Mouse (Mus musculus): ENCODE results near the gene Fam198b. TPM values are rescaled to one million over a fixed set of nuclear protein-coding genes. Genes with fewer than 3 reads are reported as not detected.

Gene Fam198b
- total and polyA plus RNA-seq, 3 experiments, result 1.5 to 3.1 TPM; not detected in 1

GRCm38 (mm10) chr3:79970498-79970897 lies 86.2 kb downstream of the Fam198b start (continued):
- TF ChIP-seq CHD1 (IDR thresholded peaks at IDR 0.05; ENCODE audit: low read depth, low read length) (no peak), MAFK (IDR thresholded peaks at IDR 0.05; ENCODE audit: borderline replicate concordance, low read depth, low read length) (0 out of 2 replicates have a peak, but pooled peaks have one; percentile 30), GATA1 (IDR thresholded peaks at IDR 0.05; ENCODE audit: low read depth, low read length) (peak; percentile 99), POLR2AphosphoS2 (IDR thresholded peaks at IDR 0.05; ENCODE audit: low read length) (no peak), MYB (IDR thresholded peaks at IDR 0.05; ENCODE audit: low read depth, low read length) (no peak), CHD2 (IDR thresholded peaks at IDR 0.05; ENCODE audit: low read length) (no peak), POLR2A (IDR thresholded peaks at IDR 0.05; ENCODE audit: control insufficient read depth in 1 of 2, insufficient read depth in 1 of 2, low read depth in 1 of 2, low read length in 2 of 2, poor library complexity in 1 of 2) (no peak), MAZ (IDR thresholded peaks at IDR 0.05; ENCODE audit: low read depth, low read length) (no peak)

GRCm38 (mm10) chr3:79971542-79971941 lies 87.2 kb downstream of the Fam198b start:
- no peak for DNase-seq (ENCODE audit: low read depth, low spot score)
- Histone ChIP-seq H3K36me3 (ENCODE audit: control insufficient read depth in 1 of 2, insufficient read depth in 2 of 2, low read length in 2 of 2) (peaks cover 0 to 48% of the 10 kb centered on the region in 2 experiments; a peak in 2 of 4 replicates), H3K79me2 (ENCODE audit: control insufficient read depth, insufficient read depth, low read length, poor library complexity) (no peaks in the 10 kb centered on the region), H3K27me3 (ENCODE audit: control insufficient read depth in 1 of 2, insufficient read depth in 2 of 2, low read length in 2 of 2) (no peaks in the 10 kb centered on the region), H3K4me1 (ENCODE audit: control insufficient read depth in 1 of 2, insufficient read depth in 2 of 2, low read length in 2 of 2) (peaks cover 28 to 34% of the 10 kb centered on the region in 2 experiments), H3K9ac (ENCODE audit: control insufficient read depth, low read depth, low read length, poor library complexity, severe bottlenecking) (no peak overlapping the region), H3K9me3 (replicated peaks; ENCODE audit: insufficient read depth, low read length) (no peaks in the 10 kb centered on the region), H3K4me3 (ENCODE audit: control insufficient read depth in 1 of 2, insufficient read depth in 1 of 2, low read depth in 2 of 2, low read length in 2 of 2) (no peak overlapping the region), H3K27ac (ENCODE audit: control insufficient read depth, low read depth, low read length) (no peak overlapping the region)
- TF ChIP-seq CHD1 (IDR thresholded peaks at IDR 0.05; ENCODE audit: low read depth, low read length) (no peak), GABPA (IDR thresholded peaks at IDR 0.05; ENCODE audit: low read depth, low read length) (no peak), CTCF (IDR thresholded peaks at IDR 0.05 in 2 of 3, conservative IDR thresholded peaks at IDR 0.05 in 1 of 3; ENCODE audit: control insufficient read depth in 1 of 3, insufficient read depth in 1 of 3, low read depth in 2 of 3, low read length in 3 of 3, poor library complexity in 1 of 3, severe bottlenecking in 1 of 3) (no peak), MYC (IDR thresholded peaks at IDR 0.05; ENCODE audit: low read depth, low read length) (no peak), USF2 (IDR thresholded peaks at IDR 0.05; ENCODE audit: borderline replicate concordance in 1 of 2, insufficient read depth in 1 of 2, low read depth in 1 of 2, low read length in 2 of 2) (no peak), GATA1 (IDR thresholded peaks at IDR 0.05; ENCODE audit: low read depth, low read length) (no peak), RCOR1 (IDR thresholded peaks at IDR 0.05; ENCODE audit: low read depth, low read length) (no peak), MAZ (IDR thresholded peaks at IDR 0.05; ENCODE audit: low read depth, low read length) (no peak), MAFK (IDR thresholded peaks at IDR 0.05; ENCODE audit: borderline replicate concordance, low read depth, low read length) (no peak), ETS1 (IDR thresholded peaks at IDR 0.05; ENCODE audit: low read depth, low read length) (no peak), JUND (IDR thresholded peaks at IDR 0.05; ENCODE audit: low read depth, low read length) (no peak), MAX (IDR thresholded peaks at IDR 0.05; ENCODE audit: low read length) (no peak), KAT2A (conservative IDR thresholded peaks at IDR 0.05; ENCODE audit: low read depth, low read length) (no peak), BHLHE40 (IDR thresholded peaks at IDR 0.05; ENCODE audit: borderline replicate concordance, low read depth, low read length) (no peak), RAD21 (IDR thresholded peaks at IDR 0.05; ENCODE audit: low read depth, low read length) (no peak)

All from MEL (cell line).